Mouse (Mus musculus): ENCODE measurements at regions not wholly inside any gene's neighbourhood (a gene's known extent, or its start where the extent isn't known, plus 50 kb on each side); places are given as distances from the start of the nearest gene placed in this dataset.
A peak's percentile ranks its signal among the peaks of the same experiment; 100 is the strongest.
"Not testable (repeated sequence)": the region's sequence is repeated elsewhere in the genome, so short reads cannot be mapped to it uniquely, and the experiment has no call there.

GRCm38 (mm10) chr13:12940911-12941310 lies 64.3 kb downstream of the Prl2c2 start:
- H3K4me3 ChIP-seq (ENCODE audit: low read depth, low read length); H3K9ac ChIP-seq (ENCODE audit: low read depth, poor library complexity, severe bottlenecking); H3K27me3 ChIP-seq (ENCODE audit: control insufficient read depth, insufficient read depth, low read length, poor library complexity, severe bottlenecking); H3K9me3 ChIP-seq (replicated peaks; ENCODE audit: control insufficient read depth, insufficient read depth, low read length, poor library complexity, severe bottlenecking); H3K4me1 ChIP-seq (ENCODE audit: control insufficient read depth, insufficient read depth, low read length); H3K36me3 ChIP-seq (ENCODE audit: control insufficient read depth, insufficient read depth, low read length, poor library complexity, severe bottlenecking); H3K27ac ChIP-seq (ENCODE audit: insufficient read depth, low read length): not testable (repeated sequence)

DNA sequence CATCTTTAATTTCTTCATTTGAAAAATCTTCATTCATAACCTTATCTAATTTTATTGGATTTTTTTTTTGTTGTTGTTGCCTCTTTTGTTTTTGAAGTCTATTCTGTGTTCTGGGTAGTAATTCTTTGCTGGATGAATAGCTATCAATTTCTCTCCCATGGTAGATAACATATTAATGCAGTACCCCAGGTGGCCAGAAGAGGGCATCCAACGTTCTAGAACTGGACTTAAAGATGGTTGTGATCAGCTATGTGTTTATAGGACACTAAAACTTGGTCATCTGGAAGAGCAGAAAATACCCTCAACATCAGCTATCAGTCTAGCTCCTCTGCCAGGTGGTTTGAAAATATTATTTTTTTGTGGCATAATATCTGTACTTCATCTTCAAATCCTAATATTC lies 70.1 kb downstream of the Prl2c2 start:
- not testable (repeated sequence) for H3K4me3 ChIP-seq (ENCODE audit: low read depth, low read length); H3K27me3 ChIP-seq (ENCODE audit: control insufficient read depth, insufficient read depth, low read length, poor library complexity, severe bottlenecking); H3K36me3 ChIP-seq (ENCODE audit: control insufficient read depth, insufficient read depth, low read length, poor library complexity, severe bottlenecking); H3K4me1 ChIP-seq (ENCODE audit: control insufficient read depth, insufficient read depth, low read length); H3K27ac ChIP-seq (ENCODE audit: insufficient read depth, low read length); H3K9ac ChIP-seq (ENCODE audit: low read depth, poor library complexity, severe bottlenecking)
- peaks cover 25% of the 10 kb centered on the region for H3K9me3 ChIP-seq (replicated peaks; ENCODE audit: control insufficient read depth, insufficient read depth, low read length, poor library complexity, severe bottlenecking)
- peak; percentile 25 for TF ChIP-seq CTCF (IDR thresholded peaks at IDR 0.05; ENCODE audit: low read depth, low read length)

DNA sequence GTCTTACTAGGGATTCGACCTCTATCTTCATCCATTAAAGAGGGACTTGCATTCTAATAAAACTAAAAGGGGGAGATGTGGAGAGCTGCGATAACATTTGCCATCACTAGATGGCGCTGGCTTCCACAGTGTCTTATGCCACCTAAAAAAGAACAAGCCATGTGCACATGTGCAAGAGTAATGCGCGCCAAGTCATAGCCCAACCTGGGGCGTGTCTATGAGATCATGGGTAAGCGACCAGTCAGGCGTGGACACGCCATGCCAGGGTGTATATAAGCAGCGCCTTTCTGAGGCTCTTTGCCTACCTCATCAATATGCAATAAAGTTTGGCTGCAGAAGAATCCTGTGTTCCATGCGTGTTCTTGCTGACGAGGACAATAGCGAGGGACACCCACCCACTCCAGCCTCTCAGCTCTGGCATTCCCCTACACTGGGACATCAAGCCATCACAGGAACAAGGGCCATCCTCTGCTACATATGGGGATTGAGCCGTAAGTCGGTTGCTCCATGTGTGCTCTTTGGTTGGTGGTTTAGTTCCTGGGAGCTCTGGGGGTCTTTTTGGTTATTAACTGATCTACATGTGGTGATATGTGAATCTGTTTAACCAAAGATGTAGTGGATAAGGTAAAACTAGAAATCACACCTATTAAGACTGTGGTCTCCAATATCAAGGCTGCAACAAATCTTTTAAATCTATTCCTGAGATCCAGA lies 73.1 kb downstream of the Prl2c2 start:
- not testable (repeated sequence) for H3K27ac ChIP-seq (ENCODE audit: insufficient read depth, low read length); H3K9ac ChIP-seq (ENCODE audit: low read depth, poor library complexity, severe bottlenecking); H3K27me3 ChIP-seq (ENCODE audit: control insufficient read depth, insufficient read depth, low read length, poor library complexity, severe bottlenecking); H3K36me3 ChIP-seq (ENCODE audit: control insufficient read depth, insufficient read depth, low read length, poor library complexity, severe bottlenecking); H3K4me1 ChIP-seq (ENCODE audit: control insufficient read depth, insufficient read depth, low read length); H3K4me3 ChIP-seq (ENCODE audit: low read depth, low read length)
- peaks cover 45% of the 10 kb centered on the region for H3K9me3 ChIP-seq (replicated peaks; ENCODE audit: control insufficient read depth, insufficient read depth, low read length, poor library complexity, severe bottlenecking)
- peak; percentile 39 for TF ChIP-seq CTCF (IDR thresholded peaks at IDR 0.05; ENCODE audit: low read depth, low read length)

DNA sequence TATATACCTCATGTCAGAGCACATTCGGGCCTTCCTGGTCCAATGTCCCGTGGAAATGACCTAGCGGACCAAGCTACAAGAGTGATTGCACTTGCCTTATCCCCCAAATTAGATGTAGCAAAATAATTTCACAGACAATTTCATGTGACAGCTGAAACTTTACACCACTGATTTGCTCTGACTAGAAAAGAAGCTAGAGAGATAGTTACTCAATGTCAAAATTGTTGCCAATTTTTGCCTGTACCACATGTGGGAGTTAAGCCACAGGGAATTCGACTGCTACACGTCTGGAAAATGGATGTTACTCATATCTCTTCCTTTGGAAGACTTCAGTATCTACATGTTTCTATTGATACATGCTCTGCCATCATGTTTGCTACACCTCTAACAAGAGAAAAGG lies 74.6 kb downstream of the Prl2c2 start:
- no peak for TF ChIP-seq EP300 (IDR thresholded peaks at IDR 0.05; ENCODE audit: insufficient read depth, low read depth, low read length)
- TF ChIP-seq POLR2A (IDR thresholded peaks at IDR 0.05; ENCODE audit: insufficient read depth, low read length), result no peak
- no peak for TF ChIP-seq CTCF (IDR thresholded peaks at IDR 0.05; ENCODE audit: low read depth, low read length)
- no peaks in the 10 kb centered on the region for H3K27me3 ChIP-seq (ENCODE audit: control insufficient read depth, insufficient read depth, low read length, poor library complexity, severe bottlenecking)
- H3K27ac ChIP-seq (ENCODE audit: insufficient read depth, low read length), result no peak overlapping the region
- H3K9ac ChIP-seq (ENCODE audit: low read depth, poor library complexity, severe bottlenecking), result no peak overlapping the region
- no peaks in the 10 kb centered on the region for H3K4me1 ChIP-seq (ENCODE audit: control insufficient read depth, insufficient read depth, low read length)
- H3K36me3 ChIP-seq (ENCODE audit: control insufficient read depth, insufficient read depth, low read length, poor library complexity, severe bottlenecking), result no peaks in the 10 kb centered on the region
- no peak overlapping the region for H3K4me3 ChIP-seq (ENCODE audit: low read depth, low read length)
- peaks cover 60% of the 10 kb centered on the region for H3K9me3 ChIP-seq (replicated peaks; ENCODE audit: control insufficient read depth, insufficient read depth, low read length, poor library complexity, severe bottlenecking)

GRCm38 (mm10) chr13:12929806-12930205 lies 75.4 kb downstream of the Prl2c2 start:
- H3K4me3 ChIP-seq (ENCODE audit: low read depth, low read length), result no peak overlapping the region
- TF ChIP-seq CTCF (IDR thresholded peaks at IDR 0.05; ENCODE audit: low read depth, low read length), result no peak
- no peak for TF ChIP-seq POLR2A (IDR thresholded peaks at IDR 0.05; ENCODE audit: insufficient read depth, low read length)
- no peak for TF ChIP-seq EP300 (IDR thresholded peaks at IDR 0.05; ENCODE audit: insufficient read depth, low read depth, low read length)
- H3K9me3 ChIP-seq (replicated peaks; ENCODE audit: control insufficient read depth, insufficient read depth, low read length, poor library complexity, severe bottlenecking), result peaks cover 61% of the 10 kb centered on the region
- H3K9ac ChIP-seq (ENCODE audit: low read depth, poor library complexity, severe bottlenecking), result no peak overlapping the region
- no peaks in the 10 kb centered on the region for H3K27me3 ChIP-seq (ENCODE audit: control insufficient read depth, insufficient read depth, low read length, poor library complexity, severe bottlenecking)
- no peaks in the 10 kb centered on the region for H3K36me3 ChIP-seq (ENCODE audit: control insufficient read depth, insufficient read depth, low read length, poor library complexity, severe bottlenecking)
- H3K27ac ChIP-seq (ENCODE audit: insufficient read depth, low read length), result no peak overlapping the region
- no peaks in the 10 kb centered on the region for H3K4me1 ChIP-seq (ENCODE audit: control insufficient read depth, insufficient read depth, low read length)

GRCm38 (mm10) chr13:12927587-12928345 lies 77.4 kb downstream of the Prl2c2 start:
- H3K4me1 ChIP-seq (ENCODE audit: control insufficient read depth, insufficient read depth, low read length), result no peaks in the 10 kb centered on the region
- no peak overlapping the region for H3K4me3 ChIP-seq (ENCODE audit: low read depth, low read length)
- H3K27ac ChIP-seq (ENCODE audit: insufficient read depth, low read length), result no peak overlapping the region
- TF ChIP-seq EP300 (IDR thresholded peaks at IDR 0.05; ENCODE audit: insufficient read depth, low read depth, low read length) (no peak), POLR2A (IDR thresholded peaks at IDR 0.05; ENCODE audit: insufficient read depth, low read length) (no peak), CTCF (IDR thresholded peaks at IDR 0.05; ENCODE audit: low read depth, low read length) (no peak)
- peaks cover 61% of the 10 kb centered on the region for H3K9me3 ChIP-seq (replicated peaks; ENCODE audit: control insufficient read depth, insufficient read depth, low read length, poor library complexity, severe bottlenecking)
- no peak overlapping the region for H3K9ac ChIP-seq (ENCODE audit: low read depth, poor library complexity, severe bottlenecking)
- H3K27me3 ChIP-seq (ENCODE audit: control insufficient read depth, insufficient read depth, low read length, poor library complexity, severe bottlenecking), result no peaks in the 10 kb centered on the region
- no peaks in the 10 kb centered on the region for H3K36me3 ChIP-seq (ENCODE audit: control insufficient read depth, insufficient read depth, low read length, poor library complexity, severe bottlenecking)

Data from ES-Bruce4 (cell line).